Mouse (Mus musculus): ENCODE data around the gene Canx. TPM values are rescaled to one million over a fixed set of nuclear protein-coding genes. Genes with fewer than 3 reads are reported as not detected.
A peak's percentile ranks its signal among the peaks of the same experiment; 100 is the strongest.

The Canx gene
- polyA plus RNA-seq, 1 experiment from 2014 or later = 308 TPM

DNA sequence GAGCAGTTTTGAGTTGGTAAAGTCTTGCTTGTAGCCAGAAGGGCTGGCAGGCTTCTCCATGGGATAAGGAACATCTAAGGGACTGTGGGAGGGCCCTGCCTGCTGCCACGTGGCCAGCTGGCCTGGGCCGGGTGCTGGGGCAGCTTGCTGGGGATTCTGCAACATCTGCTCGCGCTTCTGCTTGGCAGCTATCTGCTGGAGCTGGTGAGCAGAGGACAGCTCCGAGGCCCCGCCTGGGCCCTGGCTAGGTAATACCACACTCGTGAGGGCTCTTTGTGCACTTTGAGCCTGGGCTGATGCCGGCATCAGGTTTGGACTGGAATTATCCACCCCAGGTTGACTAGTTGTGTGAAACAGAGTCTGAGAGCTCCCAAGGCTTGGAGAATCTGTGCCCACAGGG is 59.5 kb downstream of the Canx start:
- ATAC-seq (ENCODE audit: low FRiP score) = no peak
- Histone ChIP-seq H3K4me1 (no peaks in the 10 kb centered on the region), H3K9ac (no peak overlapping the region), H3K27me3 (no peaks in the 10 kb centered on the region), H3K27ac (no peak overlapping the region), H3K36me3 (peaks cover 56% of the 10 kb centered on the region), H3K9me3 (replicated peaks) (no peaks in the 10 kb centered on the region), H3K4me3 (no peak overlapping the region), H3K4me2 (replicated peaks) (no peak overlapping the region)
- WGBS = 89% methylated on average over 8 of the region's 8 CpGs

DNA sequence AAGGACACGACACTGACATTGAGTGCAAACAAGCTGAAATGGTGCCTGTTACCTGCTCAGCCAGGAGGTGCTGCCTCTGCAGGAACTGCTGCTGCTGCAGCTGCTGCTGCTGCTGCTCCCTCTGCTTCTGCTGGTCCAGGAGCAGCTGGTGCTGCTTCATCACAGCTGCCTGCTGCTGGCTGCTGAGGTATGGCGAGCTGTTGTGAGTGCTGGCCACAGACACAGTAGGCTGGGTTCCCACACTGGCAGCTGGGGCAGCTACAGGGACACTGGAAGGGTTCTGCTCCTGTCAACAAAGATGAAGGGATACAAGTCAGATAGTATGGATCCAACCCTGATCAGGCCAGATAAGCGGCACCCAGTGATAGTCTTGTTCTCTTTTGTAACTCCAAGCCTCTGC is 62.3 kb downstream of the Canx start:
- 91% methylated on average over 3 of the region's 3 CpGs for WGBS
- no peak overlapping the region for H3K9ac ChIP-seq
- peaks cover 83% of the 10 kb centered on the region for H3K36me3 ChIP-seq

DNA sequence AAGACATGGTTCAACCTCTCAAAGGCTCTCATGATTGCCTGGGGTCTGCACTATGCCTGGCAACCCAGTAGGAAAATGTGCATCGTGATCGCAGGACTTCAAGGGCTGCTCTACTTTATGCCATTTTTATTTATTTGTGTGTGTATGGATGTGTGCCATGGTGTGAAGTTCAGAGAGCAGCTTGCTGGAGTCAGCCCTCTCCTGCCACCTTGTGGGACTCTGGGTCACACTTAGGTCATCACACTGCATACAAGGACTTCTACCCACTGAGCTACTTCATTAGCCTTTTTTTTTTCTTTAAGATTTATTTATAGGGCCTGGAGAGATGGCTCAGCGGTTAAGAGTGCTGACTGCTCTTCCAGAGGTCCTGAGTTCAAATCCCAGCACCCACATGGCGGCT is 63.5 kb downstream of the Canx start:
- ATAC-seq (ENCODE audit: low FRiP score) = no peak
- H3K9me3 ChIP-seq (replicated peaks) = no peaks in the 10 kb centered on the region; the same call in 1 of the 2 replicates
- no peaks in the 10 kb centered on the region for H3K27me3 ChIP-seq
- no peak overlapping the region for H3K27ac ChIP-seq
- H3K4me3 ChIP-seq = no peak overlapping the region
- no peak overlapping the region for H3K4me2 ChIP-seq (replicated peaks)
- H3K9ac ChIP-seq = no peak overlapping the region
- no peaks in the 10 kb centered on the region for H3K4me1 ChIP-seq
- WGBS = 93% methylated on average over 4 of the region's 4 CpGs
- H3K36me3 ChIP-seq = peaks cover 95% of the 10 kb centered on the region

More for the DNA sequence above, 62.3 kb downstream of the Canx start:
- H3K9me3 ChIP-seq (replicated peaks) = no peaks in the 10 kb centered on the region
- H3K27ac ChIP-seq = no peak overlapping the region
- no peaks in the 10 kb centered on the region for H3K27me3 ChIP-seq
- H3K4me1 ChIP-seq = no peaks in the 10 kb centered on the region
- H3K4me2 ChIP-seq (replicated peaks) = no peak overlapping the region
- no peak overlapping the region for H3K4me3 ChIP-seq
- ATAC-seq (ENCODE audit: low FRiP score) = no peak

DNA sequence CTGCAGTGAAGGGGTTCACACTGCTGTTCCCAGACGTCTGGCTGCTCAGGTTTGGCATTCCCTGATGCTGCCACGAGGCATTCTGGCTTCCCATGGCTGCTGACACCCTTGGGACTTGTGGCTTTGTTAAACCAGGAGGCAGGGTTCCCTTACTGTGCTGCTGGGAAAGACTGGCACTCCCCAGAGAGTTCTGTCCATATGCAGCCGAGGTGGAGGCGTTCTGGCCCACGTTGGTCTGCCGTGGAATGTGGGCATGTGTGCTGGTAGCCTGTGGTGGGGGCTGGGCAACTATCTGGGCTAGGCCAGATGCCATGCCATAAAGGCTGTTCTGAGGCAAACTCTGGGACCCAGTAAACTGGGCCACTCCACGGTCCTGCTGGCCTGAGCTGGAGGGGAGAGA is 67.2 kb downstream of the Canx start:
- H3K27me3 ChIP-seq = no peaks in the 10 kb centered on the region
- H3K4me1 ChIP-seq = no peaks in the 10 kb centered on the region
- ATAC-seq (ENCODE audit: low FRiP score) = no peak
- no peaks in the 10 kb centered on the region; the same call in 1 of the 2 replicates for H3K9me3 ChIP-seq (replicated peaks)
- H3K4me3 ChIP-seq = no peak overlapping the region
- no peak overlapping the region for H3K9ac ChIP-seq
- H3K4me2 ChIP-seq (replicated peaks) = no peak overlapping the region
- peaks cover 79% of the 10 kb centered on the region for H3K36me3 ChIP-seq
- no peak overlapping the region for H3K27ac ChIP-seq
- WGBS = 89% methylated on average over 7 of the region's 7 CpGs

DNA sequence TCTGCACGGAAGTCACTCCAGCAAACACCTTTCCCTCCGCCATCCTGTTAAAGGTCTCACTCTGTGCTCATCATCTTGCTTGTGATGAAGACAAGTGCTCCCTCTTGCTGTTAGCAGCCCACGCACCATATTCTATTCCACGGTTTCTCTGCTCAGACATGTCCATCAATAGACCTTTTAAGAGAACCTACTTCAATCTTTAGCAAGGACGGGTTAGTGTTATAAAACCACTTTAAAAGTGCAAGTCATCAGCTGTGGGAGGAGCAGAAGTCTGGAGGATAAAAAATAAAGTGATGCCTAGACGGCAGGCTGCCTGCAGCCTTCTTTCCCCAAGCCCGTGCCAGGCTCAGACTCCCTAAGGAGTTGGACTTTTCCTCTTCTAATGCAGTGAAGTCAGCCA is 68.9 kb downstream of the Canx start:
- Histone ChIP-seq H3K4me3 (no peak overlapping the region), H3K4me2 (replicated peaks) (no peak overlapping the region), H3K27ac (no peak overlapping the region), H3K36me3 (peaks cover 63% of the 10 kb centered on the region), H3K4me1 (peaks cover 7% of the 10 kb centered on the region; the same call in 1 of the 2 replicates), H3K9ac (no peak overlapping the region), H3K27me3 (no peaks in the 10 kb centered on the region), H3K9me3 (replicated peaks) (no peaks in the 10 kb centered on the region; the same call in 1 of the 2 replicates)
- WGBS = 91% methylated on average over 7 of the region's 7 CpGs
- ATAC-seq (ENCODE audit: low FRiP score) = no peak

DNA sequence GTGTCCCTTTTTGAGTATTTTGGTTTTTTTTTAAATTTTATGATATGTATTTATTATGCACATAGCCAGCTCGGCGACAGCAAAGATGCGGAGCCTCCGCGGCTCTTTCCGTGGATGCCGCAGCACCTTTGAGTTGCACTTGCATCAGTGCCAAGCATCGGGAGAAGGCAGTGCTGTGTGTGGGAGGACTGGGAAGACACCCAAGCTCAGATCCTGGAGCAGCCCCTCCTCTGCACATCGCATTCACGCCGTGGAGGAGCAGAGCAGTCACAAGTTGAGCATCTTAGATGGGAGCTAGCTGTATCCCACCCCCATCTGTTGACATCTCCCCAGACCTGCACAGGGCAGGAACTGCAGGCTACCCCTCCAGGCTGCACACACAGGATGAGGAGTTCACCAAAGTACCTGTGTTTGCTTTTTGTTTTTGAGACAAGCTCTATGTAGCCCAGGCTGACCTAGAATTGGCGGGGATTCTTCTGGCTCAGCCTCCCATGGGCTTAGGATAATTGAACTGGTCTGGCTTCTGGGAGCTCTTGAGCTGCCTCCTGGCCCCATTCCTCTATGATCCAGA is 71.4 kb downstream of the Canx start:
- ATAC-seq (ENCODE audit: low FRiP score) = no peak

DNA sequence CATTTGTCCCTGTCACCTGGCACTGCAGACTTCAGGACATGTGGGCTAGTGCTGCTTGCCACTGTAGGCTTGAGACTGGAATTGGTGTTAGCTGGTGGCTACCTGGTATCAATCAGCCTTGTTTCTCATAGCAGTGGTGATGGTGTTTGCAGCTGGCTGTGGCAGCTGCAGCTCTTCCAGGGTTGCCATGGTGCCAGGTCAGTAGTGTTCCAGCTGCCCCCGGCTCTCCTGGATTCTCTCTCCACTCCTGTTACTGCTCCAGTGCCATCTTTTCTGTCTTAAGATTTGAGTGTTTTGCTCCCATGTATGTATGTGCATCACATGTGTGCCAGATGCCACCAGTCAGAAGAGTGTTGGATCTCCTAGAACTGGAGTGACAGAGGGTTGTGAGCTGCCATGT is 72.1 kb downstream of the Canx start:
- peaks cover 7% of the 10 kb centered on the region; the same call in 1 of the 2 replicates for H3K4me1 ChIP-seq
- peaks cover 31% of the 10 kb centered on the region for H3K36me3 ChIP-seq
- 63% methylated on average over 1 of the region's 1 CpGs for WGBS
- H3K4me3 ChIP-seq = no peak overlapping the region
- ATAC-seq (ENCODE audit: low FRiP score) = no peak
- H3K27me3 ChIP-seq = no peaks in the 10 kb centered on the region
- H3K27ac ChIP-seq = peak overlapping the region; percentile 8; the same call in 1 of the 2 replicates
- no peak overlapping the region for H3K9ac ChIP-seq
- H3K9me3 ChIP-seq (replicated peaks) = no peaks in the 10 kb centered on the region; the same call in 1 of the 2 replicates
- no peak overlapping the region for H3K4me2 ChIP-seq (replicated peaks)

More for the DNA sequence above, 71.4 kb downstream of the Canx start:
- no peak overlapping the region for H3K9ac ChIP-seq
- H3K27ac ChIP-seq = no peak overlapping the region
- H3K4me2 ChIP-seq (replicated peaks) = no peak overlapping the region
- no peak overlapping the region for H3K4me3 ChIP-seq
- 87% methylated on average over 12 of the region's 12 CpGs for WGBS
- peaks cover 38% of the 10 kb centered on the region for H3K36me3 ChIP-seq
- peaks cover 7% of the 10 kb centered on the region; the same call in 1 of the 2 replicates for H3K4me1 ChIP-seq
- H3K9me3 ChIP-seq (replicated peaks) = no peaks in the 10 kb centered on the region; the same call in 1 of the 2 replicates
- no peaks in the 10 kb centered on the region for H3K27me3 ChIP-seq

DNA sequence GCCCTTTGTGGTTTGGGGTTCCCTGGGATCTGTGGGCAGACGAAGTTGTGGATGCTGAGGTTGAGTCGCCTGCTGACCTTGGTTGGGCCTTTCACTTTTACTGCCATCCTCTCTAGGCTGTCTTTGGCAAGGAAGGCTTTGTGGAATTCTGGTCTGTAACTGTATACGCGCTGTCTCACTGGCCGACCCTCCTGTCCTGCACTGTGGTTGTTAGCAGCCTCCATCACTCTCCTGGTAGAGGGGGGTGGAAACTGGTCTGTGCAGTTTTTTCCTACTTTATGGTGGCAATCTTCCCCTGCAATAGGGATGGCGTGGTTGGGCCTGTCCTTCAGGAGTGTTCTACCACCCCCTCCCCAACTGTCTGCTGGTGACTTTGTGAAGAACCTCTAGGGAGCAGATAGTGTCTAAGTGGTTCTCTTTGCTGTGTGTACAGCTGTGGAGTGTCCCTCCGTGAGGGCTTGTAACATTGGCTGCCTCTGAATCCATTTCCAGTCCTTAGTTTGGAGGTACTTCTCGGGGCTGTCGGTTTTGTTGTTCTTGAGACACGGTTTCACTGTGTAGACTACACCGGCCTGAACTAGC is 72.7 kb downstream of the Canx start:
- H3K4me3 ChIP-seq = no peak overlapping the region
- no peak overlapping the region for H3K4me2 ChIP-seq (replicated peaks)
- WGBS = 73% methylated on average over 11 of the region's 11 CpGs
- no peak for ATAC-seq (ENCODE audit: low FRiP score)
- no peak overlapping the region for H3K9ac ChIP-seq
- H3K36me3 ChIP-seq = peaks cover 25% of the 10 kb centered on the region
- H3K27ac ChIP-seq = peak overlapping the region; percentile 40; the same call in 1 of the 2 replicates
- peaks cover 7% of the 10 kb centered on the region; the same call in 1 of the 2 replicates for H3K4me1 ChIP-seq
- no peaks in the 10 kb centered on the region for H3K27me3 ChIP-seq
- no peaks in the 10 kb centered on the region for H3K9me3 ChIP-seq (replicated peaks)

DNA sequence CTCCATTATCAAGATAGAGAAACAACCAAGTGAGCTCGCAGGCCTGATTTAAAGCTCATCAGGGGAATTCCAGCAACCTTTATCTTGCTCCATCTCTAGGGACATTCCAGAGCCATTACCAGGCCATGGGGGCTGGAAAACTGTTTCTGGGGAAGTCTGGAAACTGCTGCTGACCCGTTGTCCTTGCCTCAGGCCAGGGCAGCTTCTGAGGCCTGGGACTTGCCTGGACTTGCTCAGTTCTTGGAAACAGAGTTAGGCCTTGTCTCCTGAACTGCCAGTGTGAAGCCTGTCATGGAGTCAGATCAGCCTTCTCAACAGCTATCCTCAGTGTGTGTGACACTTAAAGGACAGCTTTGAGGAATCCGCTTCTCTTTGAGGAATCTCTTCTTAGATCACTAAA is 73.3 kb downstream of the Canx start:
- no peaks in the 10 kb centered on the region for H3K9me3 ChIP-seq (replicated peaks)
- no peak overlapping the region for H3K4me3 ChIP-seq
- H3K4me1 ChIP-seq = peaks cover 7% of the 10 kb centered on the region; the same call in 1 of the 2 replicates
- H3K27ac ChIP-seq = 0 out of 2 replicates have a peak overlapping the region, but pooled peaks have one; percentile 40
- H3K36me3 ChIP-seq = peaks cover 19% of the 10 kb centered on the region
- WGBS = 63% methylated on average over 3 of the region's 3 CpGs
- no peaks in the 10 kb centered on the region for H3K27me3 ChIP-seq
- H3K9ac ChIP-seq = no peak overlapping the region
- no peak overlapping the region for H3K4me2 ChIP-seq (replicated peaks)
- ATAC-seq (ENCODE audit: low FRiP score) = no peak

DNA sequence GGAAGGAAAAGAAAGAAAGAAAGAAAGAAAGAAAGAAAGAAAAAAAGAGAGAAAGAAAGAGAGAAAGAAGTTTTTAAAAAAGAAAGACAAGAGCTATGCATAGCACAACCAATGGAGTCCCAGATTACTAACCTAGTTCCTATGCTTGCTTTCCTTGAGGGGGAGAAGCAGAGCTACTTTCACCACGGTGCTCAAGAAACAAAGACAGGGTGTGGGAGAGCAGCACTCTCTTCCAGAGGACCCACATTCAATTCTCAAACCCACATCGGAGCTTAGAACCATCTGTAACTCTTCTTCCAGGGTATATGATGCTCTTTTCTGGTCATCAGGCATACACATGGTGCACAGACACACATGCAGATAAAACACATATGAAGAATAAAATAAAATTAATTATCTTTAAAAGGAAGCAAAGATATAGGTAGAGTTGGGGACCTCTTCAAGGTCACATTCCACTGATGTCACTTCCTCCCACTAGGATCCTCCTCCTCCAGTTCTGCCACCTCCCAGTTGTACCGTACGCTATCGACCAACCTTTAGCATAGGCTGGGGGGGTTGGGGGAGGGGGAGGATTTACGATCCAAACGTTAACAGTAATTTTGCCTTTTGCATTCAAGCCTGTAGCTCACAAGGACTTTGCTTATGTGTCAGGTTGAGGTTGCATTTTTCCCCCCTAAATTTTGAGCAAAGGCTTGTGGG is 76.9 kb downstream of the Canx start:
- Histone ChIP-seq H3K36me3 (no peaks in the 10 kb centered on the region), H3K9me3 (replicated peaks) (no peaks in the 10 kb centered on the region), H3K4me2 (replicated peaks) (no peak overlapping the region), H3K4me1 (peaks cover 7% of the 10 kb centered on the region; the same call in 1 of the 2 replicates), H3K27ac (no peak overlapping the region), H3K9ac (no peak overlapping the region), H3K4me3 (no peak overlapping the region), H3K27me3 (no peaks in the 10 kb centered on the region)
- WGBS = 88% methylated on average over 7 of the region's 7 CpGs
- no peak for ATAC-seq (ENCODE audit: low FRiP score)

DNA sequence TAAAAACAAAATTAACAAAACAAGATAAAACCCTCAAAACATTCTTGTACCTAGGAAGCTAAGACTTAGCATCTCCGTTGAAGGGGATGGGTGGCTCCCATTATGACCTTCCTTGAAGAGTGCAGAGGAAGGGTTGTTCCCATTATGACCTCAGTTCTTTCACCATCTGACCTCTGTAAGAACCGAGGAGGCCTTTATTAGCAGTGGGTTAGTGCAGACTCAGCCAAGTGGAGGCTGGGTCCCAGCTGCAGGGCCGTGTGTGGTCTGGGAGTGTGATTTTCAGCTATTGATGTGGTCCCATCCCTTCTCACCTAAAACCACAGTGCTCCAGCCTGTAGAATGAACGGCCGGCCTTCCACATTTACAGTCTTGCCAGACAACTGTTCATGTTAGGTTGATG is 80.2 kb downstream of the Canx start:
- Histone ChIP-seq H3K27me3 (no peaks in the 10 kb centered on the region), H3K9ac (no peak overlapping the region), H3K27ac (no peak overlapping the region), H3K4me2 (replicated peaks) (no peak overlapping the region), H3K4me1 (no peaks in the 10 kb centered on the region), H3K4me3 (no peak overlapping the region), H3K36me3 (no peaks in the 10 kb centered on the region), H3K9me3 (replicated peaks) (no peaks in the 10 kb centered on the region)
- ATAC-seq (ENCODE audit: low FRiP score) = no peak
- 67% methylated on average over 5 of the region's 5 CpGs for WGBS

Measured in hindbrain, embryonic 12.5 days (tissue).